Mouse (Mus musculus) heart, postnatal 0 days (tissue): ENCODE results near the gene Agbl3. TPM values are rescaled to one million over a fixed set of nuclear protein-coding genes. Genes with fewer than 3 reads are reported as not detected.

Experiments
- ATAC-seq: fragments of 200-750 bp; cut with Nextera tagmentation; 2 replicates; pipeline ENCODE4 v1.8.0; 2017; ENCODE audit warnings: low read depth, moderate number of reproducible peaks, moderate library complexity; ENCODE audit not compliant: insufficient read depth
- DNase-seq: peaks from one replicate; pipeline ENCODE4 v3.0.0-alpha.2; 2016; ENCODE audit warnings: low spot score
- H3K27ac ChIP-seq: fragments of 300-500 bp; sonication (generic); 2 replicates; pipeline ENCODE4 v1.5.1; 2014; ENCODE audit warnings: low read depth, mild to moderate bottlenecking
- H3K27me3 ChIP-seq: fragments of 300-500 bp; sonication (generic); 2 replicates; pipeline ENCODE4 v1.6.1; 2014; ENCODE audit warnings: low read length, mixed read lengths; ENCODE audit not compliant: control insufficient read depth, insufficient read depth
- H3K36me3 ChIP-seq: fragments of 300-500 bp; sonication (generic); replicated peaks from 2 replicates; pipeline ENCODE4 v1.6.1; 2014; ENCODE audit warnings: low read length, mixed read lengths; ENCODE audit not compliant: control insufficient read depth, insufficient read depth
- H3K4me1 ChIP-seq: fragments of 300-500 bp; sonication (generic); 2 replicates; pipeline ENCODE4 v1.6.1; 2014; ENCODE audit warnings: antibody characterized with exemption; ENCODE audit not compliant: control insufficient read depth, insufficient read depth
- H3K4me2 ChIP-seq: fragments of 300-500 bp; sonication (generic); 2 replicates; pipeline ENCODE4 v1.6.1; 2014; ENCODE audit warnings: low read depth, mild to moderate bottlenecking, low read length, moderate library complexity
- H3K4me3 ChIP-seq: fragments of 300-500 bp; sonication (generic); 2 replicates; pipeline ENCODE4 v1.5.1; 2014; ENCODE audit warnings: low read depth, low read length
- H3K9ac ChIP-seq: fragments of 300-500 bp; sonication (generic); replicated peaks from 2 replicates; pipeline ENCODE4 v1.6.1; 2014; ENCODE audit warnings: low read depth, low read length, mixed read lengths
- H3K9me3 ChIP-seq: fragments of 300-500 bp; sonication (generic); replicated peaks from 2 replicates; pipeline ENCODE4 v1.6.1; 2016; ENCODE audit warnings: low read length; ENCODE audit not compliant: control insufficient read depth
- CTCF ChIP-seq: IDR thresholded peaks from 2 replicates; pipeline ENCODE4 v1.5.1; 2016; ENCODE audit warnings: antibody characterized with exemption, control low read depth, low read depth
- EP300 ChIP-seq: IDR thresholded peaks from 2 replicates; pipeline ENCODE4 v1.6.1; 2016; ENCODE audit warnings: antibody characterized with exemption, low read depth
- WGBS: fragments of 180-500 bp; shearing (Covaris S2); extraction: QIAGEN DNeasy Blood & Tissue Kit; methylation state at CpG from one replicate; pipeline ENCODE4 v1.1.7; 2014; 5-methylcytosine and 5-hydroxymethylcytosine counted together
- polyA plus RNA-seq: library from polyadenylated mRNA; unstranded; fragments of >200 nt; fragmentation: Nextera tagmentation; extraction: Ambion mirVana; gene quantifications from 2 replicates; pipeline ENCODE4 v1.2.1, GENCODE M21; 2015
- total RNA-seq: library from RNA; depleted of rRNA; stranded (reverse); fragments of >200 nt; gene quantifications from 2 replicates; pipeline ENCODE4 v1.2.3, GENCODE M21; 2014; ENCODE audit warnings: low replicate concordance

Gene Agbl3
- total and polyA plus RNA-seq, 2 experiments from 2014 or later, result 3.6 to 7.9 TPM

DNA sequence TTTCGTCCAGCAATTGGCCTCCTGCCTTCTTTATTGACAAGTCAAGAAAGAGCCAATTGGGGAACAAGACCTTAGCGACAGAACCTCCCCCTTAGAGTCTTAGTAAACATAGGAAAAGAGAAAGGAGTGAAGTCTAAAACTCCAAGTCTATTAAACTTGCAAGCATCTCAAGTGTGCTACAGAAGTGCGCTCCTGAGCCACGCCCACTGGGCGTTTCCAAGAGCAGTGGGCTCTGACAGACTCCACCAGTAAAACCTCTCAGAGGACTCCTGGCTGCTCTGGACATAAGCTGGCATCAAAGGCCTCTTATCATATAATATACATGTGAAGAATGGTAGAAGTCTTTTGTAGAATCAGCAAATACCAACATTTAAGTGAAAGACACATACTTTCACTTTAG lies 123.2 kb downstream of the Agbl3 start:
- 64% methylated on average over 5 of the region's 5 CpGs for WGBS
- peak overlapping the region; percentile 38; the same call in 1 of the 2 replicates for H3K4me2 ChIP-seq
- H3K9ac ChIP-seq, result no peak overlapping the region
- H3K4me1 ChIP-seq, result peaks cover 41% of the 10 kb centered on the region
- H3K4me3 ChIP-seq, result no peak overlapping the region
- no peak for ATAC-seq
- H3K27ac ChIP-seq, result no peak overlapping the region
- no peak for TF ChIP-seq CTCF
- no peak for TF ChIP-seq EP300
- DNase-seq, result no peak
- peaks cover 45% of the 10 kb centered on the region for H3K36me3 ChIP-seq
- H3K27me3 ChIP-seq, result no peaks in the 10 kb centered on the region
- no peaks in the 10 kb centered on the region for H3K9me3 ChIP-seq

DNA sequence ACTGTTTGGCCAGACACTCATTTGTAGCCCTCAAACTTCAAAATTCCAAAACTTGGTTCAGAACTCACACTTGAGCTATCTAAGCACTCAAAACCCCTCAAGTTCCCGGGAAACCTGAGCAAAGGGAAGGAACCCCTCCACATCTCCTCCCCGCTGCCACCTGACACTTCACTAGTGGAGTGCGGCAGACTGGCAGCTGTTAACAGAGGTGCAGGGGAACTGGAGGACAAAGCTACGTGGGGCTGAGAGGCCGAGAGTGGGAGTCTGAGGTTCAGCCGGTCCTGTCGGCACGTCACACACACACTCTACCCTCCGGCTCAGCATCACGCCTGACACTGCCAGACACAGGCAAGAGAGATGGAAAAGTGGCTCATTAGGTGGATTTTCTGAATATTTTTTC lies 123.6 kb downstream of the Agbl3 start:
- Histone ChIP-seq H3K27me3 (no peaks in the 10 kb centered on the region), H3K9ac (peak overlapping the region; percentile 26; the same call in 1 of the 2 replicates), H3K27ac (0 out of 2 replicates have a peak overlapping the region, but pooled peaks have one; percentile 26), H3K4me3 (no peak overlapping the region), H3K4me2 (peak overlapping the region; percentile 38), H3K4me1 (peaks cover 41% of the 10 kb centered on the region), H3K9me3 (no peaks in the 10 kb centered on the region), H3K36me3 (peaks cover 45% of the 10 kb centered on the region)
- 35% methylated on average over 10 of the region's 10 CpGs for WGBS
- 0 out of 2 replicates have a peak, but pooled peaks have one; percentile 16 for ATAC-seq
- peak; percentile 35 for DNase-seq
- TF ChIP-seq EP300 (no peak), CTCF (no peak)

DNA sequence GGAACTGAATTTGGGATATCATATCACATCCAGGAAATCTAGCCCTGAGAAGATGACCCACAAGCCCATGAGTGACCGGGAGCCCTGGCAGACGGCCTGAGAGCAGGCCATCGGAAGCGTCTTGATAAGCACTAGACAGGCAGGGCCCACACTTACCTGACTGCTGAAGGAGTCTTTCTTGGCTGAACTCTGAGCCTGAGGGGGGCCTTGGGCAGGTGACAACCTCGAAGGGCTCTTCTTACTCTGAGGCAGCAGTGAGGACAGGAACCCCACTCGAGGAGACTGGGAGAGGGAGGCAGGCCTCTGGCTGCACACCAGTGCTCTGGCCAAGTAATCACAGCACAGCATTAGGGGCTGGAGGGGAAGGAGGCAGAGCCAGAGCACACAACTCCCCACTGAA lies 124.1 kb downstream of the Agbl3 start:
- DNase-seq (no peak), ATAC-seq (no peak)
- no peak overlapping the region for H3K9ac ChIP-seq
- H3K27ac ChIP-seq, result no peak overlapping the region
- H3K4me2 ChIP-seq, result no peak overlapping the region
- no peaks in the 10 kb centered on the region for H3K9me3 ChIP-seq
- no peak overlapping the region for H3K4me3 ChIP-seq
- H3K4me1 ChIP-seq, result peaks cover 40% of the 10 kb centered on the region
- no peaks in the 10 kb centered on the region for H3K27me3 ChIP-seq
- peaks cover 42% of the 10 kb centered on the region for H3K36me3 ChIP-seq
- no peak for TF ChIP-seq CTCF
- TF ChIP-seq EP300, result no peak
- WGBS, result 24% methylated on average over 6 of the region's 6 CpGs

DNA sequence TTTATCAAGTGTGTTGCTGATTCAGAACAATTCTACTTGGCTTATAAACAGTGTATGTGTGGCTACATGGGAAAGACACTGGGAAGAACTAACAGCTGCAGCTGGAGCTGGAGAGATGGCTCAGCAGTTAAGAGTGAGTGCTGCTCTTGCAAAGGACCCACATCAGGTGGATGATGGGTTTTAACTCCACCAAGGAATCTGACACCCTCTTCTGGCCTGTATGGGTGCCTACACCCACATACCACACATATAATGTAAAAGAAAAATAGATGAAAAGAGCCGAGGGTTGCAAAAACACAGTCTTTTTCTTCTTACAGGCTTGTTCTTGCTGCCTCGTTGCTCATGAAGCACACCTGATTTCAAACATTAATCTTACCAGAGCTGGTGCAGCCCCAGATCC lies 125.9 kb downstream of the Agbl3 start:
- Histone ChIP-seq H3K4me1 (peaks cover 40% of the 10 kb centered on the region), H3K9ac (no peak overlapping the region)

DNA sequence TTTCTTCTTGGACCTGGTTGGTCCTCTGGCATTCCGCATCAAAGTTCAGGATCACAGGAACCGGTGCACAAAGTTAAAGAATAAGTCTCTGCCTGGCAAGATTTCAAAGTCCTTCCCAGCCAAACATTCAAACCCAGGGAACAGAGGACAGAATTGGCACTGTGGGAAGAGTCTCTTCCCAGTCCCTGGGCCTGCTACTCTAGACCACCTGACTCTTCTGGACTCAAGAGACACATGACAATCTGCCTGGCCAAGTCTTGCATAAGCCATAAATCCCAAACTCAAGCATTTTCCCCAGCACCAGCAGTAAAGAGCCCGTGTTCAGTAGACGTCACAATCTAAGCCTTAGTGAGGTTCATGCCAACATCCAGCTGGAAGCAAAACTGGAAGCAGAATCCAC lies 126.4 kb downstream of the Agbl3 start:
- Histone ChIP-seq H3K4me2 (no peak overlapping the region), H3K9ac (no peak overlapping the region), H3K4me3 (no peak overlapping the region), H3K4me1 (peaks cover 39% of the 10 kb centered on the region), H3K27me3 (no peaks in the 10 kb centered on the region), H3K36me3 (peaks cover 39% of the 10 kb centered on the region), H3K27ac (no peak overlapping the region), H3K9me3 (no peaks in the 10 kb centered on the region)
- WGBS, result 75% methylated on average over 4 of the region's 4 CpGs
- no peak for DNase-seq
- no peak for TF ChIP-seq EP300
- TF ChIP-seq CTCF, result no peak
- ATAC-seq, result no peak

More for the DNA sequence above, 125.9 kb downstream of the Agbl3 start:
- DNase-seq (no peak), ATAC-seq (no peak)
- 79% methylated on average over 2 of the region's 2 CpGs for WGBS
- no peaks in the 10 kb centered on the region for H3K9me3 ChIP-seq
- TF ChIP-seq EP300, result no peak
- 0 out of 2 replicates have a peak, but pooled peaks have one; percentile 9 for TF ChIP-seq CTCF
- H3K36me3 ChIP-seq, result peaks cover 39% of the 10 kb centered on the region
- no peak overlapping the region for H3K4me2 ChIP-seq
- no peaks in the 10 kb centered on the region for H3K27me3 ChIP-seq
- H3K27ac ChIP-seq, result no peak overlapping the region
- H3K4me3 ChIP-seq, result no peak overlapping the region

DNA sequence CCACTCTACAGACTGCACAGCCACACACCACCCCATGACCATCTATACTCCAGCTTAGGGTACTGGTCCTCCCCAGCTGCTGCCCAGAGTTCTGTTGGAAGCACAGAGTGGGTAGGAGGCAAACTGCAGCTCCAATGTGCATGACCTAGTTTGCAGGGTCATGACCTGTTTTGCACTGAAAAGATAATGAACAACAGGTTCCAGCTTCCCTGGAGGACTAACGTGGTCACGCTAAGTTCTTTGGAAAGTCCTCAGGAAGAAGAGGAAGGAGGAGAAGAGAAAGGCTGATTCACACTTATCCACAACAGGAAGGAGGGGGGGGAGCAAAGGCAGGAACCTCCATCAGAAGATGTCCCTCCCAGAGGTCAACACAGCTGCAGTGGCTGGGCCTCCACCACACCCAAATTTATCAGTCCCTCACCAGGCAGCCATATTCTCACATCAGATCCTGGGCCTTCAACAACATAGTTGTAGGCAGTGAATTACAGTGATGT lies 126.9 kb downstream of the Agbl3 start:
- peaks cover 39% of the 10 kb centered on the region for H3K36me3 ChIP-seq
- H3K27ac ChIP-seq, result no peak overlapping the region
- WGBS, result 36% methylated on average over 2 of the region's 2 CpGs
- H3K4me3 ChIP-seq, result no peak overlapping the region
- no peak for DNase-seq
- no peak overlapping the region for H3K4me2 ChIP-seq
- no peak overlapping the region for H3K9ac ChIP-seq
- no peak for TF ChIP-seq CTCF
- no peak for TF ChIP-seq EP300
- H3K27me3 ChIP-seq, result no peaks in the 10 kb centered on the region
- H3K9me3 ChIP-seq, result no peaks in the 10 kb centered on the region
- ATAC-seq, result no peak
- peaks cover 34% of the 10 kb centered on the region for H3K4me1 ChIP-seq
